Mouse (Mus musculus) hindbrain, postnatal 0 days (tissue): ENCODE measurements around the gene Prkrip1. TPM values are rescaled to one million over a fixed set of nuclear protein-coding genes. Genes with fewer than 3 reads are reported as not detected.

Experiments used
- ATAC-seq: fragments of 200-750 bp; cut with Nextera tagmentation; 2 replicates; pipeline ENCODE4 v1.8.0; 2017; ENCODE audit warnings: mild to moderate bottlenecking, moderate TSS enrichment, moderate library complexity
- DNase-seq: peaks from one replicate; pipeline ENCODE4 v3.0.0-alpha.2; 2015; ENCODE audit warnings: low spot score
- H3K27ac ChIP-seq: fragments of 300-500 bp; sonication (generic); 2 replicates; pipeline ENCODE4 v1.5.1; 2014; ENCODE audit warnings: mild to moderate bottlenecking
- H3K27me3 ChIP-seq: fragments of 300-500 bp; sonication (generic); 2 replicates; pipeline ENCODE4 v1.6.1; 2014; ENCODE audit warnings: low read length, mixed read lengths; ENCODE audit not compliant: insufficient read depth
- H3K36me3 ChIP-seq: fragments of 300-500 bp; sonication (generic); 2 replicates; pipeline ENCODE4 v1.6.1; 2014; ENCODE audit warnings: low read length, mixed read lengths; ENCODE audit not compliant: insufficient read depth
- H3K4me1 ChIP-seq: fragments of 300-500 bp; sonication (generic); 2 replicates; pipeline ENCODE4 v1.6.1; 2014; ENCODE audit warnings: antibody characterized with exemption, low read length, mixed read lengths; ENCODE audit not compliant: insufficient read depth
- H3K4me2 ChIP-seq: fragments of 300-500 bp; sonication (generic); 2 replicates; pipeline ENCODE4 v1.6.1; 2014; ENCODE audit warnings: low read depth, mild to moderate bottlenecking, low read length, moderate library complexity, mixed read lengths
- H3K4me3 ChIP-seq: fragments of 300-500 bp; sonication (generic); 2 replicates; pipeline ENCODE4 v1.5.1; 2014; ENCODE audit warnings: low read length
- H3K9ac ChIP-seq: fragments of 300-500 bp; sonication (generic); replicated peaks from 2 replicates; pipeline ENCODE4 v1.6.1; 2014; ENCODE audit warnings: mild to moderate bottlenecking, low read length, moderate library complexity, mixed read lengths
- H3K9me3 ChIP-seq: fragments of 300-500 bp; sonication (generic); 2 replicates; pipeline ENCODE4 v1.6.1; 2016; ENCODE audit warnings: low read length, mixed read lengths
- CTCF ChIP-seq: IDR thresholded peaks from 2 replicates; pipeline ENCODE4 v1.5.1; 2016; ENCODE audit warnings: antibody characterized with exemption, control low read depth, low read depth
- WGBS: fragments of 180-500 bp; shearing (Covaris S2); extraction: QIAGEN DNeasy Blood & Tissue Kit; methylation state at CpG from one replicate; pipeline ENCODE4 v1.1.7; 2014; 5-methylcytosine and 5-hydroxymethylcytosine counted together
- polyA plus RNA-seq: library from polyadenylated mRNA; unstranded; fragments of >200 nt; fragmentation: Nextera tagmentation; extraction: Ambion mirVana; gene quantifications from 2 replicates; pipeline ENCODE4 v1.2.1, GENCODE M21; 2015
- total RNA-seq: library from RNA; depleted of rRNA; stranded (reverse); fragments of >200 nt; gene quantifications from 2 replicates; pipeline ENCODE4 v1.2.3, GENCODE M21; 2014

Prkrip1 gene
- total and polyA plus RNA-seq, 2 experiments from 2014 or later: 11.2 to 59.0 TPM

GRCm38 (mm10) chr5:136243851-136244761 lies 45.3 kb upstream of the Prkrip1 start:
- WGBS: under 1% methylated on average over 58 of the region's 67 CpGs
- Histone ChIP-seq H3K4me1 (no peaks in the 10 kb centered on the region; the same call in 1 of the 2 replicates), H3K4me3 (peak overlapping the region; percentile 83), H3K9me3 (no peaks in the 10 kb centered on the region), H3K4me2 (peak overlapping the region; percentile 88), H3K27me3 (no peaks in the 10 kb centered on the region), H3K36me3 (no peaks in the 10 kb centered on the region), H3K27ac (peak overlapping the region; percentile 82), H3K9ac (peak overlapping the region; percentile 82)
- ATAC-seq (peak; percentile 35), DNase-seq (peak; percentile 46)
- no peak for TF ChIP-seq CTCF

- H3K4me2 ChIP-seq: no peak overlapping the region
- no peaks in the 10 kb centered on the region for H3K36me3 ChIP-seq
- H3K4me3 ChIP-seq: no peak overlapping the region
- no peak overlapping the region for H3K9ac ChIP-seq
- ATAC-seq (no peak), DNase-seq (no peak)
- no peak for TF ChIP-seq CTCF
- WGBS: 79% methylated on average over 6 of the region's 6 CpGs
- no peak overlapping the region for H3K27ac ChIP-seq
- peaks cover 4% of the 10 kb centered on the region; the same call in 1 of the 2 replicates for H3K4me1 ChIP-seq
- H3K27me3 ChIP-seq: no peaks in the 10 kb centered on the region
- H3K9me3 ChIP-seq: no peaks in the 10 kb centered on the region
Observed at GRCm38 (mm10) chr5:136241161-136241560, 42.4 kb upstream of the Prkrip1 start.

- Histone ChIP-seq H3K27ac (no peak overlapping the region), H3K4me3 (no peak overlapping the region), H3K27me3 (no peaks in the 10 kb centered on the region), H3K9me3 (no peaks in the 10 kb centered on the region), H3K4me2 (no peak overlapping the region), H3K4me1 (peaks cover 4% of the 10 kb centered on the region; the same call in 1 of the 2 replicates), H3K36me3 (no peaks in the 10 kb centered on the region), H3K9ac (no peak overlapping the region)
- ATAC-seq (no peak), DNase-seq (no peak)
- no peak for TF ChIP-seq CTCF
- 65% methylated on average over 1 of the region's 1 CpGs for WGBS
Observed at GRCm38 (mm10) chr5:136240381-136240780, 41.6 kb upstream of the Prkrip1 start.

- ATAC-seq (no peak), DNase-seq (peak; percentile 29)
- Histone ChIP-seq H3K4me3 (peak overlapping the region; percentile 29), H3K4me2 (peak overlapping the region; percentile 60), H3K4me1 (0 out of 2 replicates have a peak, but pooled peaks cover 4% of the 10 kb centered on the region), H3K9me3 (no peaks in the 10 kb centered on the region), H3K27me3 (no peaks in the 10 kb centered on the region), H3K36me3 (no peaks in the 10 kb centered on the region), H3K9ac (peak overlapping the region; percentile 41; the same call in 1 of the 2 replicates), H3K27ac (no peak overlapping the region)
- no peak for TF ChIP-seq CTCF
- WGBS: 6% methylated on average over 19 of the region's 19 CpGs
Observed at GRCm38 (mm10) chr5:136237607-136238006, 38.8 kb upstream of the Prkrip1 start.

- Histone ChIP-seq H3K9me3 (no peaks in the 10 kb centered on the region), H3K4me3 (no peak overlapping the region), H3K4me2 (no peak overlapping the region), H3K36me3 (no peaks in the 10 kb centered on the region), H3K9ac (no peak overlapping the region), H3K27me3 (no peaks in the 10 kb centered on the region), H3K4me1 (0 out of 2 replicates have a peak, but pooled peaks cover 4% of the 10 kb centered on the region), H3K27ac (no peak overlapping the region)
- 81% methylated on average over 5 of the region's 5 CpGs for WGBS
- ATAC-seq (no peak), DNase-seq (no peak)
- TF ChIP-seq CTCF: no peak
Observed at GRCm38 (mm10) chr5:136236611-136237010, 37.8 kb upstream of the Prkrip1 start.

- no peak for TF ChIP-seq CTCF
- no peak for ATAC-seq
- Histone ChIP-seq H3K36me3 (no peaks in the 10 kb centered on the region), H3K9ac (no peak overlapping the region), H3K27me3 (no peaks in the 10 kb centered on the region), H3K4me1 (no peaks in the 10 kb centered on the region), H3K4me3 (no peak overlapping the region), H3K9me3 (no peaks in the 10 kb centered on the region), H3K27ac (no peak overlapping the region), H3K4me2 (no peak overlapping the region)
- 46% methylated on average over 4 of the region's 4 CpGs for WGBS
- no peak for DNase-seq
Observed at GRCm38 (mm10) chr5:136230348-136231035, 31.7 kb upstream of the Prkrip1 start.
